Mouse (Mus musculus) hindbrain, embryonic 12.5 days (tissue): Measurements from ENCODE around the gene Pigx. TPM values are rescaled to one million over a fixed set of nuclear protein-coding genes. Genes with fewer than 3 reads are reported as not detected.

Experiments
- ATAC-seq: fragments of 200-750 bp; cut with Nextera tagmentation; 2 replicates; pipeline ENCODE4 v1.8.0; 2017; ENCODE audit warnings: moderate TSS enrichment; ENCODE audit not compliant: low FRiP score
- H3K27ac ChIP-seq: fragments of 300-500 bp; sonication (generic); 2 replicates; pipeline ENCODE4 v1.5.1; 2016; ENCODE audit warnings: mild to moderate bottlenecking
- H3K27me3 ChIP-seq: fragments of 300-500 bp; sonication (generic); 2 replicates; pipeline ENCODE4 v1.6.1; 2016; ENCODE audit warnings: mild to moderate bottlenecking
- H3K36me3 ChIP-seq: fragments of 300-500 bp; sonication (generic); 2 replicates; pipeline ENCODE4 v1.6.1; 2016; ENCODE audit warnings: mild to moderate bottlenecking
- H3K4me1 ChIP-seq: fragments of 300-500 bp; sonication (generic); 2 replicates; pipeline ENCODE4 v1.6.1; 2016
- H3K4me2 ChIP-seq: fragments of 300-500 bp; sonication (generic); replicated peaks from 2 replicates; pipeline ENCODE4 v1.6.1; 2016; ENCODE audit warnings: mild to moderate bottlenecking
- H3K4me3 ChIP-seq: fragments of 300-500 bp; sonication (generic); 2 replicates; pipeline ENCODE4 v1.5.1; 2016; ENCODE audit warnings: mild to moderate bottlenecking
- H3K9ac ChIP-seq: fragments of 300-500 bp; sonication (generic); 2 replicates; pipeline ENCODE4 v1.6.1; 2016; ENCODE audit warnings: mild to moderate bottlenecking, moderate library complexity
- H3K9me3 ChIP-seq: fragments of 300-500 bp; sonication (generic); replicated peaks from 2 replicates; pipeline ENCODE4 v1.6.1; 2016; ENCODE audit warnings: mild to moderate bottlenecking
- WGBS: fragments of 180-500 bp; shearing (Covaris S2); methylation state at CpG from one replicate; pipeline ENCODE4 v1.1.7; 2016; 5-methylcytosine and 5-hydroxymethylcytosine counted together
- polyA plus RNA-seq: library from polyadenylated mRNA; unstranded; fragments of >200 nt; fragmentation: Nextera tagmentation; extraction: Ambion mirVana; gene quantifications from 2 replicates; pipeline ENCODE4 v1.2.1, GENCODE M21; 2016

The Pigx gene
- polyA plus RNA-seq, 1 experiment from 2014 or later: 135 TPM

GRCm38 (mm10) chr16:32124444-32125335 is 25.1 kb upstream of the Pigx start:
- no peak for ATAC-seq
- Histone ChIP-seq H3K9me3 (no peaks in the 10 kb centered on the region), H3K36me3 (no peaks in the 10 kb centered on the region), H3K27ac (no peak overlapping the region), H3K9ac (no peak overlapping the region), H3K4me3 (no peak overlapping the region), H3K27me3 (no peaks in the 10 kb centered on the region), H3K4me1 (no peaks in the 10 kb centered on the region), H3K4me2 (no peak overlapping the region)
- WGBS: 72% methylated on average over 17 of the region's 17 CpGs

DNA sequence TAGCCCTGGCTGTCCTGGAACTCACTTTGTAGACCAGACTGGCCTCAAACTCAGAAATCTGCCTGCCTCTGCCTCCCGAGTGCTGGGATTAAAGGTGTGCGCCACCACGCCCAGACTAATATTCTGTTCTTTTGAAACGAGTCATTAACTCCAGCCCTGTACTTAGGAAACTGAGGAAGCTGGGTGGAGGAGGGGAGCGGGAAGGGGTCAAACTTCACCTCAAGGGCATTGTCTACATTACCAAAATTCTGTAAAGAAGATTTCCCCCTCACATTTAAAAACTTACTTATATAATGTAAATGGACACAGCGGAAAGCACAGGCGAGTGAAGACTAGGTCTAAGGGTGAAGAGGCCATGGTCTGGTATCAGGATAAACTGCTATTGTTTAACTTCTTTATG is 24.5 kb upstream of the Pigx start:
- Histone ChIP-seq H3K9ac (no peak overlapping the region), H3K9me3 (no peaks in the 10 kb centered on the region), H3K36me3 (no peaks in the 10 kb centered on the region), H3K4me3 (no peak overlapping the region), H3K27ac (no peak overlapping the region), H3K4me2 (no peak overlapping the region), H3K4me1 (no peaks in the 10 kb centered on the region), H3K27me3 (no peaks in the 10 kb centered on the region)
- no peak for ATAC-seq
- 94% methylated on average over 7 of the region's 7 CpGs for WGBS

GRCm38 (mm10) chr16:32120454-32120853 is 20.9 kb upstream of the Pigx start:
- no peaks in the 10 kb centered on the region for H3K9me3 ChIP-seq
- H3K4me2 ChIP-seq: no peak overlapping the region
- H3K27ac ChIP-seq: no peak overlapping the region
- H3K27me3 ChIP-seq: no peaks in the 10 kb centered on the region
- no peak for ATAC-seq
- WGBS: 72% methylated on average over 3 of the region's 3 CpGs
- H3K4me1 ChIP-seq: no peaks in the 10 kb centered on the region
- no peaks in the 10 kb centered on the region for H3K36me3 ChIP-seq
- no peak overlapping the region for H3K9ac ChIP-seq
- H3K4me3 ChIP-seq: no peak overlapping the region

- no peak for ATAC-seq
- Histone ChIP-seq H3K27me3 (no peaks in the 10 kb centered on the region), H3K9ac (no peak overlapping the region), H3K36me3 (no peaks in the 10 kb centered on the region), H3K4me2 (no peak overlapping the region), H3K27ac (no peak overlapping the region), H3K4me3 (no peak overlapping the region), H3K4me1 (no peaks in the 10 kb centered on the region), H3K9me3 (no peaks in the 10 kb centered on the region)
- WGBS: 64% methylated on average over 5 of the region's 5 CpGs
Observed at GRCm38 (mm10) chr16:32116186-32116585, 16.6 kb upstream of the Pigx start.

DNA sequence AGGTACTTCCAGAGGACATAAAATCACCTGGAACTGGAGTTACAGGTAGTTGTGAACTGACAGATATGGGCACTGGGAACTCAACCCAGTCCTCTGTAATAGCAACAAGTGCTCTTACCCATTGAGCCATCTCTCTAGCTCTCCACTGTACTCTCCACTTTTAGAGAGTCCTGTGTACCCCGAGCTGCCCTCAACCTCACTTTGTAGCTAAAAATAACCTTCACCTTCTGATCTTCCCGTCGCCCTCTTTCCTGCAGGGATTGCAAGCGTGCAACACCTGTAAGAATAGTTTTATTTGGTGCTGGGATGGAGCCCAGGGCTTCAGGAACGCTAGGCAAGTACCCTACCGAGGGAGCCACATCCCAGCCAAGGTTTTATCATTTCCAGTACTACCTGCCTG is 16.2 kb upstream of the Pigx start:
- ATAC-seq: no peak
- 68% methylated on average over 6 of the region's 6 CpGs for WGBS
- H3K9ac ChIP-seq: no peak overlapping the region
- H3K27ac ChIP-seq: no peak overlapping the region
- H3K36me3 ChIP-seq: no peaks in the 10 kb centered on the region
- no peaks in the 10 kb centered on the region for H3K4me1 ChIP-seq
- H3K9me3 ChIP-seq: no peaks in the 10 kb centered on the region
- H3K4me2 ChIP-seq: no peak overlapping the region
- no peaks in the 10 kb centered on the region for H3K27me3 ChIP-seq
- H3K4me3 ChIP-seq: no peak overlapping the region

DNA sequence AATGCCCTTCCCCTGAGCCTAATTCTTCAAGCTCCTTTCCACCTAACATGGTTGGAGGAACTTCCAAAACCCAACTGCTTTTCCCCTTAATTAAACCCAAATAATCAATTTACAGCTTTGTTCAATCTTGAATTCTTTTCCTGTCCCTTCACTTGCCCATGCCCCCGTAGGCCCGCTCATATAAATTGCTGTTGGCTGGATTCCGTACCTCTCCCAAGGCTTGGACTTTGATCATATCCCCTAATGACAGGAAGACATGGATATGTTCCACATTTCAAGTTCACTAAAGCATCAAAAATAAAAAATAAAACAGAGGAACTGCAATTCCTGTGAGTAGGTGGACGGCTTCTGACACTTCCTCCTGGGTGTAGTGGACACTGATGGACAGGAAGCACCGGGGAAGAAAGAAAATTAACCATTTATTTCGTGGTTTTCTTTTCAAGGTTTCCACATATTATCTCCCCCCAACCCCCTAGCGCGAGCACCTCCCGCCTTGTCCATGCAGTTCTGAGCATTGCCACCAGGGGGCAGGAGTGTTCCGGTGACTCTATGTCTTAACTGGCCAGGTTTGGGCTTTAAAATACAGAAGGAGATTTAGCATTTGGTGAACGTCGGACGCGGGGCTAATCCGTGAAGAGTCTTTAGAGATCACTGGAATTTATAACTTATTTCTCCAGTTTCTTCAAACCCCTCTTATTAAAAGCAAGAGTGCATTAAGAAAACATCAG is 15.6 kb upstream of the Pigx start:
- ATAC-seq: no peak
- WGBS: 21% methylated on average over 15 of the region's 15 CpGs
- no peaks in the 10 kb centered on the region for H3K9me3 ChIP-seq
- H3K27ac ChIP-seq: no peak overlapping the region
- H3K4me3 ChIP-seq: no peak overlapping the region
- H3K27me3 ChIP-seq: no peaks in the 10 kb centered on the region
- H3K4me2 ChIP-seq: 0 out of 2 replicates have a peak overlapping the region, but pooled peaks have one; percentile 1
- H3K36me3 ChIP-seq: no peaks in the 10 kb centered on the region
- no peak overlapping the region for H3K9ac ChIP-seq
- no peaks in the 10 kb centered on the region for H3K4me1 ChIP-seq

DNA sequence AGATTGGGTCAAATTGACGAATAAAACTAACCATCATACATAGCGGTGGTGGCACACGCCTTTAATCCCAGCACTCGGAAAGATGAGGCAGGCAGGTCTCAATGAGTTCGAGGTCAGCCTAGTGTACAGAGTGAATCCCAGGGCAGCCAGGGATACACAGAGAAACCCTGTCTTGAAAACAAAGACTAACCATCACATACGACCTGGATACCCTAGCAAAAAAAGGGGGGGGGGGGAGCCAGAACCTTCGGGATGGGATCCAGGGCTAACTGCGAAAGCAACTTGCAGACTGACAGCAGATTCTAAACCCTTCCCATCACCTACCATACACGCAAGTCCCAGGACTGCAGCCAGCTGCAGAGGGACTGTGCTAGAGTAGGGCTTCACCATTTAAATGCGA is 14.9 kb upstream of the Pigx start:
- Histone ChIP-seq H3K4me2 (no peak overlapping the region), H3K27ac (no peak overlapping the region), H3K36me3 (no peaks in the 10 kb centered on the region), H3K4me1 (no peaks in the 10 kb centered on the region), H3K27me3 (no peaks in the 10 kb centered on the region), H3K9me3 (no peaks in the 10 kb centered on the region), H3K4me3 (no peak overlapping the region), H3K9ac (no peak overlapping the region)
- 83% methylated on average over 9 of the region's 10 CpGs for WGBS
- ATAC-seq: no peak

GRCm38 (mm10) chr16:32113541-32114218 is 14.1 kb upstream of the Pigx start:
- H3K4me2 ChIP-seq: no peak overlapping the region
- no peaks in the 10 kb centered on the region for H3K27me3 ChIP-seq
- no peaks in the 10 kb centered on the region for H3K36me3 ChIP-seq
- H3K27ac ChIP-seq: no peak overlapping the region
- WGBS: 73% methylated on average over 23 of the region's 23 CpGs
- H3K4me1 ChIP-seq: no peaks in the 10 kb centered on the region
- no peak overlapping the region for H3K9ac ChIP-seq
- no peak for ATAC-seq
- H3K9me3 ChIP-seq: no peaks in the 10 kb centered on the region
- H3K4me3 ChIP-seq: no peak overlapping the region

GRCm38 (mm10) chr16:32110951-32111699 is 11.6 kb upstream of the Pigx start:
- WGBS: 85% methylated on average over 15 of the region's 15 CpGs
- ATAC-seq: no peak
- H3K27ac ChIP-seq: no peak overlapping the region

DNA sequence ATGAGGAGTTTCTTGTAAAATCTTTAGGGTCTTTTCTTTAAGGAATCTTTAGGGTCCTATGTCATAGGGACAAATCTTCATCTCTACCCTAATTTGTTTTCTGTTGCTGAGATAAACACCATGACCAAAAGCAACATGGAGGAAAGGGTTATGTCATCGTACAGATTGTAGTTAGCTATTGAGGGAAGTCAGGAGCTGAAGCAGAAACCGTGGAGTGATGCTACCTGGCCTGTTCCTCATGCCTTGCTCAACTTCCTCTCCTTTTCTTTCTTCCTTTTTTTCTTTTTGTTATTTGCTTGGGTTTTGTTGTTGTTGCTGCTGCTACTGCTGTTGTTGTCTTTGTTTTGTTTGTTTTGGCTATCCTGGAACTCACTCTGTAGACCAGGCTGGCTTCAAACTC is 9.0 kb upstream of the Pigx start:
- no peaks in the 10 kb centered on the region for H3K4me1 ChIP-seq
- no peak overlapping the region for H3K9ac ChIP-seq
- H3K27ac ChIP-seq: no peak overlapping the region
- WGBS: 90% methylated on average over 2 of the region's 2 CpGs
- H3K4me3 ChIP-seq: no peak overlapping the region
- H3K36me3 ChIP-seq: peaks cover 39% of the 10 kb centered on the region
- H3K9me3 ChIP-seq: no peaks in the 10 kb centered on the region
- no peak for ATAC-seq
- no peak overlapping the region for H3K4me2 ChIP-seq
- no peaks in the 10 kb centered on the region for H3K27me3 ChIP-seq

More at GRCm38 (mm10) chr16:32110951-32111699, 11.6 kb upstream of the Pigx start:
- Histone ChIP-seq H3K27me3 (no peaks in the 10 kb centered on the region), H3K36me3 (peaks cover 22% of the 10 kb centered on the region), H3K4me1 (no peaks in the 10 kb centered on the region), H3K9ac (no peak overlapping the region), H3K4me3 (no peak overlapping the region), H3K4me2 (no peak overlapping the region), H3K9me3 (no peaks in the 10 kb centered on the region)

DNA sequence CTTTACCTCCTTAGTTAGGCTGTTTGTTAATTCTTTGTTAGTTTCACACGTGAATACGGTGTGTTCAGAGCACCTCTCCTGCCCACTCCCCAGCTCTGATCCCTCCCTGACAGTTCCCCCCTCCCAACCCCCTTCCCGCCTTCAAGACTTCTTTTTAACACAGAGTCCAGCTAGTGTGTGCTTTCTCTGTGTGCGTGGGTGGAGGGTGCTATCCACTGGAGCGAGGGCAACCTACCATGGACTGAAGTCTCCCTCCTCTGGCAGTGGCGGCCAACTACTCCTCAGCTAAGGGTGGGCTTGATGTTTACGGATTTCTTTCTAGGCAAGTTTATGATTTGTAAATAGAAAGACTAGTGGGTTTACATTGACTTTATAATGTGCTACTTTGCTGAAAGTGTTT is 8.6 kb upstream of the Pigx start:
- no peaks in the 10 kb centered on the region for H3K4me1 ChIP-seq
- H3K36me3 ChIP-seq: peaks cover 43% of the 10 kb centered on the region
- no peaks in the 10 kb centered on the region for H3K27me3 ChIP-seq
- no peak overlapping the region for H3K4me2 ChIP-seq
- 74% methylated on average over 7 of the region's 7 CpGs for WGBS
- H3K9me3 ChIP-seq: no peaks in the 10 kb centered on the region
- no peak overlapping the region for H3K9ac ChIP-seq
- H3K27ac ChIP-seq: no peak overlapping the region
- H3K4me3 ChIP-seq: no peak overlapping the region
- no peak for ATAC-seq
